Mouse (Mus musculus): Measurements from ENCODE around the gene Rasa3.

DNA sequence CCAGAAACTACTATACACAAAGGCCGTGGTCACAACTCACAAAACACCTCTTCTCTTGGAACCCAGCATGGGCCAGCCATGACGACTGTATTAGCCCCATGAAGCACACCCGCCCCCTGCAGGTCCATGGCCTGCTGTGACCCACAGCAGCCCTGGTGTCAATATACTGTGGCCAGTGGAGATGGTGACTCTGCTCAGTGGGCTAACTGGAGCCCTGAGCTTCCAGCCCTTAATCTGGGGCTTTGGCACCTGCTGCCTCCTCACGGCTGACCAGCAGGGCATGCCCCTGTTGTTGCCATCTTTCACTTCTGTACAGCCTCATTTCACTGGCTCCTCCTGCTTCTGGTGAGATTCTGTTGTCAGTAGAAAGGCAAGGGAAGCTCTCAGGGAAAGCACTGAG is 4.2 kb downstream of the Rasa3 start:
- TF ChIP-seq CTCF (IDR thresholded peaks at IDR 0.05; ENCODE audit: low read depth) = peak; percentile 38; the same call in 1 of the 2 replicates
- TF ChIP-seq EP300 (IDR thresholded peaks at IDR 0.05; ENCODE audit: low read depth) = no peak
